Mouse (Mus musculus) adrenal gland, postnatal 14 days (tissue): ENCODE data around the gene Chst11. TPM values are rescaled to one million over a fixed set of nuclear protein-coding genes. Genes with fewer than 3 reads are reported as not detected.

Source experiments
- DNase-seq: peaks from one replicate; pipeline ENCODE4 v3.0.0; 2021; ENCODE audit warnings: mixed read lengths
- total RNA-seq: library from RNA; stranded (reverse); gene quantifications from 2 replicates; pipeline ENCODE4 v1.2.3, GENCODE M21; 2021

Chst11 gene
- total RNA-seq, 1 experiment from 2014 or later = 31.8 TPM

DNA sequence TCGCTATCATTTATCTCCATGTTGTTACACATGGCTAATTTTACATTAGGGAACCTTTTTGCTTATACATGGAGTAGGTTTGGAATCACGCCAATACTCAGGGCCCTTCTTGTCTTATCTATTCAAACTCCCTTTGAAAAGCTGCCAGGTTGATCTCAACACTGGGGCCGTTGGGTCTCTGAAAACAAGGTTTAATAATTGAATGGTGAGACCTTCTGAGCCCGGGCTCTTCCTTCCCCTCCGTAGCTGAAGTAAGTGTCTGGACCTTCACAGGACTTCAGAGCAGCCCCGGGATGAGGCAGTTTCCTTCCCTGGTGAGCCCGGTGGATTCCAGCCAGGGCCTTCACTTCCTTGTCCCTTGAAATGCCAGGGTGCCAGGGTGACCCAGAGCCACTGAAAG, 5.6 kb downstream of the Chst11 start:
- DNase-seq = peak; percentile 68

DNA sequence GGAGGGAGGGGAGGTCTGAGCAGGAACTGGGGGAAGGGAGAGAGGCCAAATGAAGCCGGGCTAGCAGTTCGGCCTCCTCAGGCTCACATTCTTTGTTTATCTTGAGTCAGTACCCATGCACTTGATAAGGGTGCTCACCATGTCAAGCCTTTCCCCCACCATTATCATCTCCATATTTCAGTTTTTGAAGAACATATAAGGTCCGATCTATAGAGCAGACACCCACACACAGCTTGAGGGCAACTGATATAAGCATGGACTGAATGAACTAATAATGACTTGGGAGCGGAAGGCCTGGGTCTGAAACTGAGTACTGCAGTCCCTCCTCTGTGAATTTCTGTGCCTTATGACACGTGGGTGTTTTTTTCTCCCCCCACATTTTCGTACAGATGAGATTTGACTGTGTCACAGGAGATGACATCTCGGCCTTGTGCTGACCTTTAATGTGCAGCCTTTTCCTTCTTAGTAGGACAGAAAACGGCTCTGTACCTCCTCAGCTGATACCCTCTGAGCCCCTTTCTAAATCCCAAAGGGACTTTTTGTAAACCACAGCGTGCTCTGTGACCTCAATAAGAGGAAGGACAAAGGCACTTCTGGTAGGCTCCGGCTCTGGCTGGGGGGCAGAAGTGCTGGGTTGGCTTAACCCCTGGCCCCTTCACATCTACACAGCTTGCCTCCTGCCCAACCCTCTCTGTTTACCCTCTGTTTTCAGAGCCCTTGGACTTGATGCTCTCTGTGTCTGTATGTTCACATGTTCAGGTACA, 6.6 kb downstream of the Chst11 start:
- DNase-seq = no peak

DNA sequence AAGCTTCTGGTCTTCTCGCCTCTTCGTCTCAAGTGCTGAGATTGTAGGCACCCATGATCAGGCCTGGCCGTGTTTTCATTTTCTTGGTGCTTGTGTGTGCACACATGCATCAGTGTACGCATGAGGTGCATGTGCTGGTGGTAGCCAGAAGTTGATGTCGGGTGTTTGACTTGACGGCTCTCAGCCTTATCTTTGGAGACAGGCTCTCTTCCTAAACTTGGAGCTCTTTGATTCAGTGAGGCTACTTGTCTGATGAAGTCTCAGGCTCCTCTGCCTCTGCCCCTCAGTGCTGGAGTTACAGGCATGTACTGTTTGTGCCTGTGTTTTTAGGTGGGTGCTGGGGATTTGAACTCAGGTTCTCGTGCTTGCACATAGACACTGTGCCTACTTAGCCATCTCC, 9.0 kb downstream of the Chst11 start:
- no peak for DNase-seq

DNA sequence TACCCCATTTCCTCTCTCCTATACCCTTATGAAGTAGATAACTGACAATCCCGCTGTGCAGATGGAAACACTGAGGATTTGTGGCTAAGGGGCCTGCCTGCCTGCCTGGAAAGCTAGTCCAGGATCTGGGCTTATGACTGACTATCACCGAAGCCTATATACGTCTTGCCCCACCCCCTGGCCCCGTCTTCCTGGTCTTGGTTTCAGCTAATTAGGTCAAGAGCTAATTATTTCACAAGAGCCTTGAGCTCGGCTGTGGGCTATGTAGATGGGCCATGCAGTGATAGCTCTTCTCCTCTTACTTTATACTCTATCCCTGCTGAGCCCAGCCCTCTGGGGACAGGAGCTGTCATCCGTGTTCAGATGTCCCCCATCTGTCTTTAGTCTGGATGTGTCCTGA, 12.2 kb downstream of the Chst11 start:
- DNase-seq = no peak

DNA sequence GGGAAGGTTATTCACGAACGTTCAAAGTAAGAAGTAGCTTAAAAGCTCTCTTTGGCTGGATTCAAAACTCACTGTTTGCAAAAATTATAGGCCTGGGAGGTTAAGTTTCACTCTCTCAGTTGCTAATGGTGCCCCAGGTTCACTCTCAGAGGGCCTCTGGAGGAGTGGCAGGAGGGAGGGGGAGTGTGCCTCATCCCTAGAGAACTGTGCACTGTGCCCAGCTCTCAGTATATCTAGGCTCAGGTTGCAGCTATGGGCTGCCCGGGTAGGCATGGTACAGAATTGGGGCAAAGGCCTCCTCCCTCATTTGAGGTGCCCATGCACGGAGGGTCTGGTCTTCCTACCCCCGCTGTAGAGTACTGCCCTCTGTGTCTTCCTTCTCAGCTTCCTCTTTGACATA, 14.9 kb downstream of the Chst11 start:
- no peak for DNase-seq

DNA sequence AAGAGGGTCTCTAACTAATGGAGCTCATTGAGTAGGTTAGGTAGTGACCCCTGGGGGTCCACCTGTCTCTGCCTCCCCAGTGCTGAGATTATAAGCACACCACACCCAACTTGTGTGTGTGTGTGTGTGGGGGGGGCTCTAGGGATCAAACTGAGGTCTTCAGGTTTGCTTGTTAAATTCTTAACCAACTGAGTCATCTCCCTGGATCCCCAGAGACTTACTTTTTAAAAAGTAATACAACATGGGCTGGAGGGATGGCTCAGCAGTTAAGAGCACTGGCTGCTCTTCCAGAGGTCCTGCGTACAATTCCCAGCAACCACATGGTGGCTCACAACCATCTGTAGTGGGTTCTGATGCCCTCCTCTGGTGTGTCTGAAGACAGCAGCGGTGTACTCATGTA, 15.4 kb downstream of the Chst11 start:
- DNase-seq = no peak

DNA sequence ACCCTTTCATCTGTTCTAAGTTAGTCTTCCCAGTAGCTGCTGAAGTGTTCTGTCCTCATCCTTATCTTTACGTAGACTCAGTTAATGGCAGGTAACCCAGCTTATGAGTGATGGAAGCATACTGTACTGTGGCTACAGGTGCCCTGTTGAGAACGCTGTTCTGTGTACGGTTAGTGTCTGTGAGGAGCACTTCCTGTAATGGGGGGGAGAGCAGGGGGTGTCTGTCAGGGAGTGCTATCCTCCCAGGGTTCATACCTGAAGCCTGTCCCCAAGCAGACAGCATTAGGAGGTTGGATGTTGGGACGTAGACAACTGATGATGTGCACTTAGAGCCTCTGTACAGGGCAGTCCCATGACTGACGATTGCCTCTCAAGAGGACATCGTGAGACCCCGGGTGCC, 18.6 kb downstream of the Chst11 start:
- DNase-seq = no peak

GRCm38 (mm10) chr10:83004389-83004788, 19.1 kb downstream of the Chst11 start:
- peak; percentile 78 for DNase-seq

DNA sequence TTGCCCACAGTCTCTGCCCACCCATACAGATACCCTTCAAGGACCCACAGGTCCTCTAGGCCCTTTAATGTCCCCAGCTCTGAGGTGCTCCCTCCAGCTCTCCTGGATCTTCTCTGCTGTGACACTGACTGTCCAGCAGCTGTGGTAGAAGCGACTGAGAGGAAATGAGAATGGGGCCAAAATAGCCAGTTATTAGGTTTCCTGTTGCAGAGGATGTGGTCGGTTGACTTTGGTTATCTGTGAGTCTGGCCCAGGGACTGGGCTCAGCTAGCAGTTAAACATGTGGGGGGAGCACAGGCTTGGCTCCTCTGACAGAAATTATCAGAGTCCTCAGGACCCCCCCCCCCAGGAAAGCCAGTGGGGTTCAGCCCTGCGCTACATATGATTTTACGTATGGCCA, 19.7 kb downstream of the Chst11 start:
- DNase-seq = peak; percentile 21

- DNase-seq = no peak
Observed at GRCm38 (mm10) chr10:83006258-83006657, 21.0 kb downstream of the Chst11 start.

DNA sequence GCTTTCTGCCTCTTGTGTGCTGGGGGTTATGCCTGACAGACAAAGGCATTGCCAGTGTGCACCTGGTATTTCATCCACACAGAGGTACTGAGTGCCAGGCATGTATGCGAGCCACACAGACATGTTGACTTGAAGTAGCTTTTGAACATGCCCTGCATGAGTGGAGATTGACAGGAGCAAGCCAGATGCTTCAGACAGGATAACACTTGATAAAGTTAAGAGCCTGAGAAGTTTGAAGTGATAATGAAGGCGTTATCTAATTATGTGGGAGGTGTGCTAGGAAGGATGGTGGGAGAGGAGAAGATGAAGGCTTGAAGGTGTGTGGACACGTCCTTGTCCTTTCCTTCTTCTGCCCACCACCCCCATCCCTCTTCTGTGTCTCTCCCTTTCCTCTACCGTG, 28.7 kb downstream of the Chst11 start:
- no peak for DNase-seq

- no peak for DNase-seq
Observed at GRCm38 (mm10) chr10:83015919-83016318, 30.6 kb downstream of the Chst11 start.

- DNase-seq = no peak
Observed at GRCm38 (mm10) chr10:83016779-83017178, 31.5 kb downstream of the Chst11 start.

DNA sequence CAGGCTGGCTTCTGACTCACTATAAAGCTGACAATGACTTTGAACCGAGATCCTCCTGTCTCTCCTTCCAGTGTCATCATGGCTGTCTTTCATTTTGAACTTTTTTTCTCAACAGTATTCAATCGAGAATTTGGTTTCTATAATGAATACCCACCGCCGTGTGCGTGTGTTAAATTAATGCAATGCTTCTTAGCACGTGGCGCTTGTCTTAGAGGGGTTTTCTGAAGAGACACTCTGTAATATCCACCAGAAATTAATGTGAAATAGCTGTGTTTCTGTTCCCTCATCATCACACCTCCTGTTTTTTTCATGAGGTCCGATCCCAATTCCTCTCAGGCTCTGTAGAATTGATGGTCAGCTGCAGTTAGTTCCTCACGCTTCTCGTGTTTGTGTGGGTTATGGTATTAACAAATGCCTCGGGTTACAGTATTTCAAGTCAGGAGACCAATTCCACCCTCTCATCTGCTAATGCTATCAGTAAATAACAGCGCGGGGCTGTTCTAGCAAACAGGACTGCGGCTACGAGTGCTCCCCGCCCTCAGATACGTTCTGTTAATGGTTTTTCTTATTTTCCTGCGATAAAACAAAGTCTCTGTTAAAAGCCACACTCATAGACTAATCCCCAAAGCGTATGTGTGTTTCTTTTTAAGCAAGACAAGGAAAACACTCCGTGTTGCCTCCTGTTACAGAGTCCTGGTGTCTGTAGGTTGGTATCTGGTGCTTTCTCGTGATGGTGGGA, 32.6 kb downstream of the Chst11 start:
- DNase-seq = no peak

- no peak for DNase-seq
Observed at GRCm38 (mm10) chr10:83018521-83018920, 33.2 kb downstream of the Chst11 start.

DNA sequence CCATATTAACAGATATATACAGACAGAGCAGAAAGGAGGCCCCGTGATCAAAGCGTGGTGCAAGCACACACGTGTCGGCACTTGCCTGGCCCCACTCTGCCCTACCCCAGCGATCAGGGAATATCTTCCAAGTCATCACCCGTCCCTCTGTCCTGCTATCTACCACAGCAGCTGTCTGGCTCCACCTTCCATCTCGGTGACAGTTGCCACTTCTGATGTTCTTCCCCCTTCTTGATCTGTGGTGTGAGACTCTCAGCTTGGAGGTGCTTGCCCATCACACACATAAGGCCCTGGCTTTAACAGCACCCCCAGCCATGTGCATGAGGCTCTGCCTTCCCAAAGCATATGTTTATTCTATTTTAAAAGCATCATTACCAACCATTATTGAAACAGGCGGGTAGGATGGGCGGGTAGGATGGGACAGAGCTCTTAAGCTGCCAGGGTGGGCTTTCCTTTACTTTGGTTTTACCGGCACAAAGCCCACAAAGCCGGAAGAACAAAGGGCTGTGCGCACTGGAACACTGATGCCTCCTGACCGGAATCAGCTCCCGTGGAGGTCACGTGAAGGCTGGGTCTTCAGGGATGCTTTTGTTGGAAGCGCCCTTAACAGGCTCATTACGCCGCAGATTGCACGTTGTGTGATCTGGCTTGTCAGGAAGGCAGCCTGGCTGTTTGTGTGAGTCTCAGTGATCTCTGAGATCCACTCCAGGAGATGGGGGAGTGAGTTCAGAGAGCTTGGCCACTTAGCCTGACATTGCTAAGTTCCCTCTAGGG, 34.4 kb downstream of the Chst11 start:
- no peak for DNase-seq

DNA sequence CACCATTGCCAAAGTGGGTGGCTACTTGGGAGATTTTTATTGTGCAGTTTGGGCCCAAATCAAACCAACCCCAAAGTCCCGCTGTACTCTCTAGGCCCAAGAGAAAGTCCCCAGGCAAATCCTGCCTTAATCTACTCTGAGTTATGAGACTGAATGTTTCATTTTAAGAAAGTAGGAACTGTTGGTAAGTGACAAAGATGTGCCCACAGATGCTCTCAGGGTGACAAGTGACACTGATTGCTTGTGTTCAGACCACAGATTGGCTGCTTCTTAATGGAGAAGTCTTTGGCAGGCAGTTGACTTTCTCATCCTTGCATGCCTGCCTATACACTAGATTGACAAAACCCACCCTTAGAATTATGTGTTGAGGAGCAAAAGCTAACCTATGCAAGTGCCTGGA, 37.3 kb downstream of the Chst11 start:
- no peak for DNase-seq

- DNase-seq = no peak
Observed at GRCm38 (mm10) chr10:83026174-83026573, 40.9 kb downstream of the Chst11 start.

DNA sequence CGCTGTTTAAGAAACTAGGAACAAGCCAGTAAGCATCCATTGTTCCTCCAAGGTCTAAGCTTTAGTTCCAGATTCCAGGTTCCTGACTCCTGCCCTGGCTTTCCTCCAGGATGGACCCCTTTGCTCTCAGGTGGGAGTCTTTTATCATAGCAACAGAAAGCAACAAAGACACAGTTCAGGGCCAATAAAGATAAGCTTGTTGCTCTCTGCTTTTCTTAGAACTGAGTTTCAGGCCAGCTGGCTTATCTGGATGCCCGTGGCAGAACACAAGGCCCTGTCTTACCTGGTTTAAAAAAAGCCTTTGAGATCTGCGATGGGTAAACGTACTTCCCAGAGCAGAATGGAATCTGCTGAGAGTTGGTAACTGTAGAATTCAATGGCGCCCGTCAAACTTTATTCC, 42.4 kb downstream of the Chst11 start:
- no peak for DNase-seq

DNA sequence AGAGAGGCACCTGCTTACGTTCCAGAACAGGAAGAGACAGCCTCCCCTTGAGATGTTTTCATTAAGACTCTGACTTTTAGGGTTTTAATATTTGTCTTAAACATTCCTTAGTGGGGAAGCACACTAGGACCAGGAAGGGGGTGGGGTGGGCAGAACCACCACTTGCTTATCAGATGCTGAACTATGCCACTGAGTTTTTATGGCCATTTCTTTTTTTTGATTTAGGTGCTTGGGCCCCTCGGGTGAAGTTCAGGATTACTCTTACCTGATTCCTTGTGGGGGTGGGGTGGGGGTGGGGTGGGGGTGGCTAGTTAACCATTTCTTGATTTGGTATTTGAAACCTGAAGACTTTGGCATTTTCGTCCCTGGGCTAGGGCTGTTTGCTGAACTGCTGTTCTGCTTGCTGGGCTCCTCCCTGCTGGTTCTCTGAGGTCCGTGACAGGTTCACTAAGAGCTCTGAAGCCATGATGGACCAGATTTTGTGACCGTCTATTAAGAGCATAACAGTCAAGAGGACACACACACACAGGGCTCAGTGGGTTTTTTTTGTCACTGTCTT, 44.9 kb downstream of the Chst11 start:
- no peak for DNase-seq

DNA sequence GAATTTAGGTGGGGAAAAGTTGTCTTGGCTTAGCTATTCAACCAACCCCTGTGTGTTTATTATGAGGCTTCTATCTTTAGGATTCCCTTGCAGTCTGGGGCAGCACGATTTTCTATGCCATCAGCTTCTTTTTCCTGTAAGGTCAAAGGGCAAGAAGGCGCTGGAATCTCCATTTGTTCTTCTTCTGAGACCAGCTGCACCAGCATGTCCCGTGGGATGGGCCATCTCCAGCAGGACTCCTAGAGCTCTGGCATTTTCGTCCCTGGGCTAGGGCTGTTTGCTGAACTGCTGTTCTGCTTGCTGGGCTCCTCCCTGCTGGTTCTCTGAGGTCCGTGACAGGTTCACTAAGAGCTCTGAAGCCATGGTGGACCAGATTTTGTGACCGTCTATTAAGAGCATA, 45.6 kb downstream of the Chst11 start:
- no peak for DNase-seq

DNA sequence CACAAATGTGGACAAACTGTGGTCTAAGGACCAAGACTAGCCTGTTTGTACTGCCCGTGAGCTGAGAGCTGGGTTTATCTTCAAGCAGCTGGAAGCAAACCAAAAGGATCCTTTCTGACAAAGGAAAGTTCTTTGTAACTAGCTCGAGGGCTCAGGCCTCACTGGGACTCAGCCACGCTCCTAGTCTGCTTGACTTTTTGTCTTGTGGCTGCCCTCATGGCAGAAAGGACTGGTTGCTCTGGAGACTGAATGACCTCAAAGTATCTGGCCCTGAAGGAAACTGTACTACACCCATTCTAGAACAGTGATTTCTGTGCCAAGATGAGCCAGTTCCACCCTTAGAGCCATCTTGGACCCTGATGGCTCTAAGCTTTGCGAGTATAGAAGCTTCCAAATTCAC, 46.3 kb downstream of the Chst11 start:
- no peak for DNase-seq

DNA sequence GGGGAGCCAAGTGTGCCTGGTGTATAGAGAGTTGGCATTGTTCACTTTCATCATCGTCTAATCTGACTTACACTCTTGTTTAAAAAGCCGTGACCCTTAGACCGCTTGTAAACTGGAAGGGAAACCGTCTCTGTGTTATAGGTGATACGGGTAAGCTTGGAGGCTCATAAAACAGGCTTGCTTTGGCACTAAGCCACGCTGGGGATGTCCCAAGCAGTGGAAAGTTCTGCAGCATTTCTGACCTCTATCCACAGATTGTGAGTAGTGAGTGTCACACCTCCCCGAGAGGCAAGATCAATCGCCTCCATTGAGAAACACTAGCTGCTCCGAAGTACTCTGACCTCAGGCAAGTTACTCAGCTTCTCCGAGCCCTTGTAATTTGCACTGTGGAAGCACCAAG, 47.3 kb downstream of the Chst11 start:
- peak; percentile 81 for DNase-seq
